Mouse (Mus musculus): Measurements from ENCODE around the gene Rpsa.
A peak's percentile ranks its signal among the peaks of the same experiment; 100 is the strongest.

Gene Rpsa

GRCm38 (mm10) chr9:120114051-120114788, 13.3 kb upstream of the Rpsa start:
- DNase-seq: no peak

- DNase-seq: no peak
Observed at GRCm38 (mm10) chr9:120114789-120115151, 12.7 kb upstream of the Rpsa start.

GRCm38 (mm10) chr9:120115580-120115979, 11.9 kb upstream of the Rpsa start:
- DNase-seq: no peak

- no peak for DNase-seq
Observed at GRCm38 (mm10) chr9:120116184-120116624, 11.3 kb upstream of the Rpsa start.

- DNase-seq: no peak
Observed at GRCm38 (mm10) chr9:120118212-120118611, 9.3 kb upstream of the Rpsa start.

- DNase-seq: no peak
Observed at GRCm38 (mm10) chr9:120120503-120120902, 7.0 kb upstream of the Rpsa start.

- DNase-seq: no peak
Observed at GRCm38 (mm10) chr9:120126868-120127267, 621 bp upstream of the Rpsa start.

GRCm38 (mm10) chr9:120129276-120129675, 1.8 kb downstream of the Rpsa start:
- DNase-seq: no peak

GRCm38 (mm10) chr9:120131784-120132288, 4.3 kb downstream of the Rpsa start:
- DNase-seq: no peak

- DNase-seq: no peak
Observed at GRCm38 (mm10) chr9:120132980-120133754, 5.7 kb downstream of the Rpsa start.

GRCm38 (mm10) chr9:120133755-120134475, 6.4 kb downstream of the Rpsa start:
- no peak for DNase-seq

GRCm38 (mm10) chr9:120134529-120135160, 7.2 kb downstream of the Rpsa start:
- DNase-seq: no peak

GRCm38 (mm10) chr9:120135454-120135853, 8.0 kb downstream of the Rpsa start:
- DNase-seq: no peak

- DNase-seq: peak; percentile 94
Observed at GRCm38 (mm10) chr9:120140652-120141051, 13.2 kb downstream of the Rpsa start.

GRCm38 (mm10) chr9:120144474-120144873, 17.0 kb downstream of the Rpsa start:
- DNase-seq: no peak

- no peak for DNase-seq
Observed at GRCm38 (mm10) chr9:120149222-120149828, 21.8 kb downstream of the Rpsa start, which contains the start of gene Mobp. TSS of gene Mobp (plus strand) at chr9:120149707.

GRCm38 (mm10) chr9:120151152-120151551, 23.7 kb downstream of the Rpsa start:
- no peak for DNase-seq

- DNase-seq: no peak
Observed at GRCm38 (mm10) chr9:120151906-120152399, 24.5 kb downstream of the Rpsa start.

GRCm38 (mm10) chr9:120158047-120158446, 30.6 kb downstream of the Rpsa start:
- no peak for DNase-seq

- no peak for DNase-seq
Observed at GRCm38 (mm10) chr9:120163862-120164261, 36.4 kb downstream of the Rpsa start.

- no peak for DNase-seq
Observed at GRCm38 (mm10) chr9:120167826-120168225, 40.3 kb downstream of the Rpsa start.

GRCm38 (mm10) chr9:120171295-120171694, 43.8 kb downstream of the Rpsa start:
- peak; percentile 77 for DNase-seq

Measured in right cerebral cortex, postnatal 4 days (tissue).